Mouse (Mus musculus) neural tube, embryonic 10.5 days (tissue): Measurements from ENCODE around the gene Pnliprp2.

Source experiments
- DNase-seq: peaks from one replicate; pipeline ENCODE4 v3.0.0-alpha.2; 2017; ENCODE audit warnings: low spot score; ENCODE audit errors: extremely low spot score

The Pnliprp2 gene

GRCm38 (mm10) chr19:58759423-58759822 is at the start of gene Pnliprp2:
Gene Pnliprp2, plus strand, starts transcription at chr19:58759719.
- DNase-seq, result no peak

- DNase-seq, result no peak
Measured at GRCm38 (mm10) chr19:58717925-58718324, 41.6 kb upstream of the Pnliprp2 start.

GRCm38 (mm10) chr19:58720439-58720838 is 39.1 kb upstream of the Pnliprp2 start:
- no peak for DNase-seq

- DNase-seq, result no peak
Measured at GRCm38 (mm10) chr19:58726551-58726950, 33.0 kb upstream of the Pnliprp2 start.

- no peak for DNase-seq
Measured at GRCm38 (mm10) chr19:58727756-58728155, 31.8 kb upstream of the Pnliprp2 start.

- no peak for DNase-seq
Measured at GRCm38 (mm10) chr19:58728445-58729031, 31.0 kb upstream of the Pnliprp2 start, which contains the start of gene Pnliprp1. Gene Pnliprp1, plus strand, starts transcription at chr19:58728887.

GRCm38 (mm10) chr19:58733216-58733615 is 26.3 kb upstream of the Pnliprp2 start:
- DNase-seq, result no peak

- DNase-seq, result no peak
Measured at GRCm38 (mm10) chr19:58738111-58738510, 21.4 kb upstream of the Pnliprp2 start.

GRCm38 (mm10) chr19:58741036-58741435 is 18.5 kb upstream of the Pnliprp2 start:
- DNase-seq, result no peak

- DNase-seq, result no peak
Measured at GRCm38 (mm10) chr19:58742711-58743110, 16.8 kb upstream of the Pnliprp2 start.

GRCm38 (mm10) chr19:58743736-58744135 is 15.8 kb upstream of the Pnliprp2 start:
- DNase-seq, result no peak

GRCm38 (mm10) chr19:58747498-58748000 is 12.0 kb upstream of the Pnliprp2 start:
- no peak for DNase-seq

- DNase-seq, result no peak
Measured at GRCm38 (mm10) chr19:58750822-58751221, 8.7 kb upstream of the Pnliprp2 start.

GRCm38 (mm10) chr19:58751504-58751903 is 8.0 kb upstream of the Pnliprp2 start:
- DNase-seq, result no peak

- no peak for DNase-seq
Measured at GRCm38 (mm10) chr19:58758871-58759270, 648 bp upstream of the Pnliprp2 start.

GRCm38 (mm10) chr19:58762316-58762715 is 2.8 kb downstream of the Pnliprp2 start:
- no peak for DNase-seq

GRCm38 (mm10) chr19:58762848-58763541 is 3.5 kb downstream of the Pnliprp2 start:
- peak; percentile 65 for DNase-seq

- DNase-seq, result no peak
Measured at GRCm38 (mm10) chr19:58767329-58767728, 7.8 kb downstream of the Pnliprp2 start.

- DNase-seq, result no peak
Measured at GRCm38 (mm10) chr19:58776461-58776860, 16.9 kb downstream of the Pnliprp2 start.

GRCm38 (mm10) chr19:58781566-58781965 is 22.0 kb downstream of the Pnliprp2 start:
- DNase-seq, result no peak

GRCm38 (mm10) chr19:58783938-58784337 is 24.4 kb downstream of the Pnliprp2 start:
- DNase-seq, result no peak

GRCm38 (mm10) chr19:58789194-58789593 is 29.7 kb downstream of the Pnliprp2 start:
- no peak for DNase-seq

GRCm38 (mm10) chr19:58794284-58794683 is 34.8 kb downstream of the Pnliprp2 start, which contains the start of gene 1700019N19Rik:
Gene 1700019N19Rik, minus strand, starts transcription at chr19:58794461.
- no peak for DNase-seq
